Mouse (Mus musculus) frontal cortex, adult 2 months (tissue): Measurements from ENCODE around the gene Etnk1. TPM values are rescaled to one million over a fixed set of nuclear protein-coding genes. Genes with fewer than 3 reads are reported as not detected.

ENCODE experiments used
- DNase-seq, 2 experiments: peaks; one replicate each; pipeline ENCODE4 v3.0.0; 2022; ENCODE audit warnings: low spot score in 1 of 2; ENCODE audit errors: extremely low spot score in 1 of 2
- polyA plus RNA-seq: library from polyadenylated mRNA; depleted of rRNA; stranded (reverse); fragments of >200 nt; gene quantifications from 2 replicates; pipeline ENCODE4 v1.2.3, GENCODE M21; 2012

The Etnk1 gene
- polyA plus RNA-seq, 1 experiment: 184 TPM

- DNase-seq: no peak
Measured at GRCm38 (mm10) chr6:143208880-143209279, 41.9 kb downstream of the Etnk1 start.

DNA sequence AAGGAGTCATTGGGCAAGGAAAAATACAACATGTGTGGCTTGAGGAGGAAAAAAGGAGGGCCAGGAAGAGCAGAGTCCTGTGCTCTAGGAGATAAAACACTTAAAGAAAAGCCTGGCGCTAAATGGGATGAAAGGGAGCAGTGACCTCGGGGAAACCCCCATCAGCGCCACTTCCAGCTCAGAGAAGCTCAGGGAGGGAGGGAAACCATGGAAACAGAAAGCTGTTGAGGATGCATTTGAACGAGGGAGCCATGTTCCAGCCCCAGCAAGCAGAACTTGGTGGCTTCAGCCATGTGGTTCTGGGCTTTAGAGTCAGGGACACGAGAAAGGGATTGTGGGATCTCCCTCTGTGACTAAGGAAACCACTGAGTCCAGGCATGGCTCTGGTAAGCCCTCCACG is 45.7 kb downstream of the Etnk1 start:
- no peak for DNase-seq

- no peak for DNase-seq
Measured at GRCm38 (mm10) chr6:143213461-143213860, 46.4 kb downstream of the Etnk1 start.

- DNase-seq: no peak
Measured at GRCm38 (mm10) chr6:143216221-143216620, 49.2 kb downstream of the Etnk1 start.

- DNase-seq: peak; percentile 67 to 94
Measured at GRCm38 (mm10) chr6:143219347-143219746, 52.3 kb downstream of the Etnk1 start.

- no peak for DNase-seq
Measured at GRCm38 (mm10) chr6:143221245-143221644, 54.2 kb downstream of the Etnk1 start.

- DNase-seq: no peak
Measured at GRCm38 (mm10) chr6:143224057-143224456, 57.0 kb downstream of the Etnk1 start.

- DNase-seq: no peak
Measured at GRCm38 (mm10) chr6:143224885-143225284, 57.9 kb downstream of the Etnk1 start.

- no peak for DNase-seq
Measured at GRCm38 (mm10) chr6:143228696-143229095, 61.7 kb downstream of the Etnk1 start.

GRCm38 (mm10) chr6:143229906-143230305 is 62.9 kb downstream of the Etnk1 start:
- DNase-seq: no peak

DNA sequence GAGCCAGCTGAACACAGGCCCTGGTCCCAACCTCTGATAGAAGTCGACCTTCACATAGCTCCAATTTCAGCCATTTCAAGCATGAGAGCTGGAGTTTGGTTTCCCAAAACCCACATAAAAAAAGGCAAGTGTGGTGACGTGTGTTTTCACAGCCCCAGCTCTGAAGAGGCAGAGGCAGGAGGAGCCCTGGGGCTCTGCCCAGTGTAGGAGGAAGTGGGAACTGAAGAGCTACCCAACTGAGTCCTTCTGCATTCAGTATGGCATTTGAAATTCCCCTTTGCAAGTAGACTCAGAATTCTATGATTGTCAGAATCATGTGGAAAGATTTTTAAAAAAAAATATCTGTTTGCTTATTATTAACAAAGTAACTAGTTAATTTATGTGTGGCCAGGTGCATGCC is 63.9 kb downstream of the Etnk1 start:
- DNase-seq: peak in 1 of 2 experiments; percentile 47

- DNase-seq: no peak
Measured at GRCm38 (mm10) chr6:143232718-143233117, 65.7 kb downstream of the Etnk1 start.

GRCm38 (mm10) chr6:143234868-143235267 is 67.8 kb downstream of the Etnk1 start:
- no peak for DNase-seq

GRCm38 (mm10) chr6:143239362-143240074 is 72.5 kb downstream of the Etnk1 start:
- DNase-seq: no peak

DNA sequence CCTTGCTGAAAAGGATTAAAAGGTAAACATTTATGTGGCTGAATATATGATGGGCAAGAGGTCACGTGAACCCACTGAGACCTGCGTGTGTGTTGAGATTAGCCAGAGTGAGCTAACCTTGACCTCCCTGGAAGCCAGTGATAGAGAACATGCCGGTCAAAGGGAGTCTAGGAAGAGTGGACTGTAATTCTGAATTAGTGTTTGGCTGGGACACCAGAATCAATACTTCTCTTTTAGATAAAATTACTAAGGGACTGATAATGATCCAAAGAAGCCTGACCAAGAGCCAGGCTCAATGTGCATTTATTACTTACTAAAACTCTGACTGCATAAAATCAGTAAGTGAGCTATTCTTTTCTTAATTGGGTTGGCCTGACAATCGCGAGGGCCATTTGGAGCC is 76.2 kb downstream of the Etnk1 start:
- DNase-seq: no peak

GRCm38 (mm10) chr6:143257921-143258320 is 90.9 kb downstream of the Etnk1 start:
- DNase-seq: no peak

GRCm38 (mm10) chr6:143259169-143259629 is 92.2 kb downstream of the Etnk1 start:
- no peak for DNase-seq

- DNase-seq: no peak
Measured at GRCm38 (mm10) chr6:143259870-143260559, 93.0 kb downstream of the Etnk1 start.

DNA sequence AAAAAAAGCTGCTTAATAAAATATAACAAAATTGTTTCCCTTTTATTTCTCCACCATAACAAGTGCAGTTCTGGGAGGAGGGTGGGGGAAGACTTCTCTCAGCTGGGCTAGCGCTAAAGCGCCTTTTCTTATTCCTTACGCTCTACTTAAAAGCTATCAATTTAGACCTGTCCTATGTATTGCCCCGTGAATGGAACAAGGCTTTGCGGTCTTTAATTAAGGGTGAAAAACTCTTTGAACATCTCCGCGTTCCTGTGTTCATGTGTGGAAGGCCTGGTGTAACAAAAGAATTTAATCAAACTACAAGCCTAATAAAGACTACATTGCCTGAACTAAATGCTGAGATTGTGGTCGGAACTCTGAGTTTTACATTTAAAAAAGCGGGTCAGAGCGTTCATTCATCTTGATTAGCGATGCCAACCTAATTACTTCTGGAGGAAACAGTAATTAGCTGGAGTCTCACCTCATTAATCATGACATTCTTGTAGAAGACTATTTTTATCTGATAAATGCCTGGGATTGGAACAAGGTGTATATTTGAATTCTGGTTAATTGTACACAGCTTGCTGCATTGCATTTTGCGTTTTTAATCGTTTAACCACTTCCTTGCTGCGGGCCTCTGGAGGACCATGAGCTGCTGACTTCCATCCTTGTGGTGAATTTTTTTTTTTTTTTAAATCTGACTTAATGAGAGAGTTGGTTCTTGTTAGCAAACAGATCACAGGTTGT is 93.7 kb downstream of the Etnk1 start:
- no peak for DNase-seq

GRCm38 (mm10) chr6:143261289-143261665 is 94.3 kb downstream of the Etnk1 start:
- DNase-seq: no peak

GRCm38 (mm10) chr6:143265482-143265881 is 98.5 kb downstream of the Etnk1 start:
- no peak for DNase-seq
